Mouse (Mus musculus) neural tube, embryonic 13.5 days (tissue): ENCODE measurements around the gene Per3. TPM values are rescaled to one million over a fixed set of nuclear protein-coding genes. Genes with fewer than 3 reads are reported as not detected.
A peak's percentile ranks its signal among the peaks of the same experiment; 100 is the strongest.
"Not testable (repeated sequence)": the region's sequence is repeated elsewhere in the genome, so short reads cannot be mapped to it uniquely, and the experiment has no call there.

ENCODE experiments used
- ATAC-seq: fragments of 200-750 bp; cut with Nextera tagmentation; 2 replicates; pipeline ENCODE4 v1.8.0; 2017; ENCODE audit warnings: low read depth, mild to moderate bottlenecking, moderate TSS enrichment, moderate library complexity
- H3K27ac ChIP-seq: fragments of 300-500 bp; sonication (generic); replicated peaks from 2 replicates; pipeline ENCODE4 v1.5.1; 2015; ENCODE audit warnings: moderate library complexity, mild to moderate bottlenecking, inconsistent platforms
- H3K27me3 ChIP-seq: fragments of 300-500 bp; sonication (generic); 2 replicates; pipeline ENCODE4 v1.6.1; 2015; ENCODE audit warnings: mild to moderate bottlenecking, inconsistent platforms
- H3K36me3 ChIP-seq: fragments of 300-500 bp; sonication (generic); 2 replicates; pipeline ENCODE4 v1.6.1; 2015; ENCODE audit warnings: mild to moderate bottlenecking, inconsistent platforms
- H3K4me1 ChIP-seq: fragments of 300-500 bp; sonication (generic); replicated peaks from 2 replicates; pipeline ENCODE4 v1.6.1; 2015; ENCODE audit warnings: inconsistent platforms
- H3K4me2 ChIP-seq: fragments of 300-500 bp; sonication (generic); 2 replicates; pipeline ENCODE4 v1.6.1; 2015; ENCODE audit warnings: inconsistent platforms, mild to moderate bottlenecking, moderate library complexity
- H3K4me3 ChIP-seq: fragments of 300-500 bp; sonication (generic); 2 replicates; pipeline ENCODE4 v1.5.1; 2015; ENCODE audit warnings: mild to moderate bottlenecking, inconsistent platforms
- H3K9ac ChIP-seq: fragments of 300-500 bp; sonication (generic); 2 replicates; pipeline ENCODE4 v1.6.1; 2015; ENCODE audit warnings: moderate library complexity, mild to moderate bottlenecking, inconsistent platforms
- H3K9me3 ChIP-seq: fragments of 300-500 bp; sonication (generic); 2 replicates; pipeline ENCODE4 v1.6.1; 2016; ENCODE audit warnings: inconsistent platforms
- WGBS: fragments of 180-500 bp; shearing (Covaris S2); methylation state at CpG from one replicate; pipeline ENCODE4 v1.1.7; 2015; 5-methylcytosine and 5-hydroxymethylcytosine counted together
- polyA plus RNA-seq: library from polyadenylated mRNA; unstranded; fragments of >200 nt; fragmentation: Nextera tagmentation; extraction: Ambion mirVana; gene quantifications from 2 replicates; pipeline ENCODE4 v1.2.1, GENCODE M21; 2015

Gene Per3
- polyA plus RNA-seq, 1 experiment from 2014 or later: 3.9 TPM

DNA sequence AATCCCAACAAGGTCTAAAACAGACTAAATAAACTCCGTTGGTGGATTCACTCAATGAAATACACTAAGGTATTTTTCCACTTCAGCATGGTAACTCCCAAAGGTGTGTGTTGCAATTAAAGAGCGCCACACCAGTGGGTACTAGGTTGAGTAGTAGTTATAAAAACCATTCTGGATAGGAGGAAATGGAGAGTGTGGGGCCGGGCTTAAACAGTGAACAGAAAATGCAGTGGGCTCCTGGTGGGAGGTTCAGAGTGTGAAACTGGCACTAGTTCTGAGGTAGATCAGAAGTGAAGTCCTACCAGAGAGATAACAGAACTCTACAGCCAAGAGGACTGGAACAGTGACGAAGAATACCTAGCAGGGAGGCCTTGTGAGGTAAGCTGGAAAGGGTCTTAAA is 14.2 kb upstream of the Per3 start:
- peak overlapping the region; percentile 66 for H3K9ac ChIP-seq
- H3K4me2 ChIP-seq: peak overlapping the region; percentile 55
- peaks cover 26% of the 10 kb centered on the region for H3K4me1 ChIP-seq
- peaks cover 44% of the 10 kb centered on the region for H3K36me3 ChIP-seq
- H3K9me3 ChIP-seq: no peaks in the 10 kb centered on the region
- no peak for ATAC-seq
- WGBS: 79% methylated on average over 4 of the region's 4 CpGs
- H3K27me3 ChIP-seq: no peaks in the 10 kb centered on the region
- H3K4me3 ChIP-seq: peak overlapping the region; percentile 91; the same call in 1 of the 2 replicates
- H3K27ac ChIP-seq: peak overlapping the region; percentile 83

DNA sequence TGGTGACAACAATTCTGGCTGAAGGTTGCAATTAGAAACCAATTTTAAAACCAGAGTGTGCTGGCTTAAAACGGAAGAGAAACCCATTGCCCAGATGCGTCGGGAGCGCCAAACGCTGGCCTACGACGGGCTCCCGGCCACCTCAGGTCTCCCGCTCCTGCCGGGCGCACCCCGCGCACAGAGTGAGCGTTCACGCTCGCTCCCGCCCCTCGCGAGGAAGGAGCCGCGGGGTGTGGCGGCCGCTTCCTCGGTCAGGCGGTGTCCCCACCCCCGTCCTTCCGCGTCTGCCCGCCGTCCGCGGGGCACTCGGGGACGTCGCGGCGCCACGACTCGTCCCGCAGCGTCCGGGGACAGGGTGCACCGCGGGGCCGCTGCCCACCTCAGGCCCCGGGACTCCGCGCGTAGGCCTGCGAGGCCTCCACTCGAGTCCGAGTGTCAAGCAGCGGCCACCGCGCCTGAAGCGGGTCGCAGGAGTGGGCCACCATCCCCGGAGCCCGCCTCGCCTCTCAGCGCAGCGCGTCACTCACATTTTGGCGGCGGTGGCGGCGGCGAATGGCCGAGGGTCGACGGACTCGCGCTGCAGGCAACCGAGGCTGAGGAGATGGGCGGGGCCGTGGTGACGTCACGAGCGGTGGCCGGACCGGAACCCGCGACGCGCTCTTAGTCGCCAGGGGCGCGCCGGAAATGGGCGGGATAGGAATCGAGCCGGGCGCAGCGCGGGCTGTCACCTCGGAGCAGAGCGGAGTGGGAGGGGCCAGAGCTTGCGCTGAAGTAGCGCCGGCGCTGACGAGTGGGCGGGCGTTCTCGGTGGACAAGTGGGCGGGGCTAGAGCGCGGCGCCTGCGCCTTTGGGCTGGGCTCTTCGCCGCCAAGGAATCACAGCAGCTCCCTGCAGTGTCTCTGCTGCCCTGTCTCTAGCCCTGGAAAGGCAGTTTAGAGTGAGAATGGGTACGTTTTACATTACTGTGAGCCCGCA is 13.2 kb upstream of the Per3 start, which contains the start of gene Vamp3:
Gene Vamp3 (minus strand): TSS at position 617 of the 975 bp plus-strand sequence.
- H3K4me3 ChIP-seq: peak within 1 kb of the TSS; percentile 91
- H3K27ac ChIP-seq: peak within 1 kb of the TSS; percentile 94
- peak; percentile 99 for ATAC-seq
- H3K9ac ChIP-seq: peak within 1 kb of the TSS; percentile 91
- no peaks in the 10 kb centered on the region for H3K27me3 ChIP-seq
- peak within 1 kb of the TSS; percentile 80 for H3K4me2 ChIP-seq
- peaks cover 42% of the 10 kb centered on the region for H3K36me3 ChIP-seq
- 1% methylated on average over 111 of the region's 114 CpGs for WGBS
- no peaks in the 10 kb centered on the region for H3K9me3 ChIP-seq
- H3K4me1 ChIP-seq: peaks cover 26% of the 10 kb centered on the region

DNA sequence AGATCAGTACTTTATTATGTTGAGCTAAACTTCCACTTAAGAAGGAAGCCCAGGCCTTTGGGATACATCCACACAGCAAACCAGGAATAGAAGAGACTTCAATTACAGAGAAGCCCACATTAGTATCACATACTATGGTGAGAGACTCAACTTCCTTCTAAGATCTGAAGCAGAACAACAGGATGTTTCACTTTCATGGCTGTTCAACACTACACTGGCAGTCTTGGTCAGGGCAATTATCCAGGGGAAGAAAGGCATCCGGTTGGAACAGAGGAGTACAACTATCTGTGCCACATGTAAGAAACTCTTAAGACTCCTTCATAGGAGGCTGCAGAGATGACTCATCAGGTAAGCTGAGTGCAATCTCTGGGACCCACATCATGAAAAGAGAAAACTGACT is 6.7 kb upstream of the Per3 start:
- Histone ChIP-seq H3K36me3 (peaks cover 81% of the 10 kb centered on the region), H3K27me3 (no peaks in the 10 kb centered on the region), H3K9ac (no peak overlapping the region), H3K4me2 (no peak overlapping the region), H3K27ac (no peak overlapping the region), H3K9me3 (no peaks in the 10 kb centered on the region), H3K4me3 (no peak overlapping the region), H3K4me1 (peaks cover 5% of the 10 kb centered on the region; the same call in 1 of the 2 replicates)
- WGBS: 90% methylated on average over 1 of the region's 1 CpGs
- no peak for ATAC-seq

DNA sequence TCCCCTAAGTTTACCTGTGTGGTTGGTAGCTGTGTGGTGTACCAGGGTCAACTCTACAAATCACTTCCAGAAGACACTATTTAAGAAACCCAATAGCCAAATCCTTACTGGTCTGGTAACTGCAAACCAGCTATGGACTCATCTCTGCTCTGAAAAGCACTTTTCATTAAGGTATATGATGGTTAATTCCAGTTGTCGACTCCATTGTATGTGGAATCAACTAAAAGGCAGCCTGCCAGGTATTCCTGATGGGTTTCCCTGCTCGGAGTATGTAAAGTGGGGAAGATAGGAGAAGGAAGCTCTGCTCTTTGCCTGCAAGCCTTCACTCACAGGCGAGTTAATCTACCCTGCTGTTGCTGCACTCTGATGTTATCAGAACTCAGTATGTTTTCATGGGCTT is 2.1 kb upstream of the Per3 start:
- H3K4me3 ChIP-seq: no peak overlapping the region
- H3K27ac ChIP-seq: no peak overlapping the region
- H3K9me3 ChIP-seq: no peaks in the 10 kb centered on the region
- H3K4me1 ChIP-seq: peaks cover 16% of the 10 kb centered on the region
- H3K36me3 ChIP-seq: peaks cover 46% of the 10 kb centered on the region
- peaks cover 13% of the 10 kb centered on the region for H3K27me3 ChIP-seq
- 91% methylated on average over 3 of the region's 3 CpGs for WGBS
- no peak for ATAC-seq
- no peak overlapping the region for H3K4me2 ChIP-seq
- H3K9ac ChIP-seq: no peak overlapping the region

DNA sequence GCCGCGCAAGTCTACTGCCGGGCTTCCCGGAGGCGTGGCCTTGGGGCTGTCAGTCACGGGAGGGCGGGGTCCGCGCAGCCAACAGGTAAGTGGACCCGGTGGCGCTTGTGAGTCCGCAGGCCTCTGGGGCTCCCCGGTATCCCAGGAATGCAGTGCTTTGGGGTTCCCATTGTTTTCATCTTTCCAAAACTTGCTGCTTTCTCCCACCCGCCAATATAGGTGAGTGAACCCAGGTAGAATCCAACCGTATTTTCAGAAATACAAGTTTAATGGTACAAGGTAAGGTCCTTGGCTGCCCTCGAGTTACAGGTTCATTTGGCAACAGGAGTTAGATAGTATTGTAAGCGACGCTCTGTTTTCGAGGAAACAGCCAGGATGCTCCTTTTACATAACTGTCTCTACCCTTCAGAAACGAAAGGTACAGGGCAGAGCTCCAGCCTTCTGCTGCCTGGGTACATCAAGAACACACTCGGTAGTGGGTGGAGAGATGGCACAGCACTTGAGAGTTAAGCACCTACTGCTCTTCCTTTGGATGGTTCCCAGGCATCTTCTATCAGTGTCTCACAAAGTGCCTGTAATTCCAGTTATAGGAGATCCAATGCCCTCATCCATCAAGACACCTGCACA is 592 bp upstream of the Per3 start:
- WGBS: 4% methylated on average over 21 of the region's 21 CpGs
- Histone ChIP-seq H3K27ac (no peak overlapping the region), H3K9me3 (no peaks in the 10 kb centered on the region), H3K4me3 (peak overlapping the region; percentile 62), H3K36me3 (peaks cover 35% of the 10 kb centered on the region), H3K4me2 (peak overlapping the region; percentile 97), H3K4me1 (peaks cover 16% of the 10 kb centered on the region), H3K9ac (peak overlapping the region; percentile 70; the same call in 1 of the 2 replicates), H3K27me3 (peaks cover 13% of the 10 kb centered on the region)
- peak; percentile 12; the same call in 1 of the 2 replicates for ATAC-seq

DNA sequence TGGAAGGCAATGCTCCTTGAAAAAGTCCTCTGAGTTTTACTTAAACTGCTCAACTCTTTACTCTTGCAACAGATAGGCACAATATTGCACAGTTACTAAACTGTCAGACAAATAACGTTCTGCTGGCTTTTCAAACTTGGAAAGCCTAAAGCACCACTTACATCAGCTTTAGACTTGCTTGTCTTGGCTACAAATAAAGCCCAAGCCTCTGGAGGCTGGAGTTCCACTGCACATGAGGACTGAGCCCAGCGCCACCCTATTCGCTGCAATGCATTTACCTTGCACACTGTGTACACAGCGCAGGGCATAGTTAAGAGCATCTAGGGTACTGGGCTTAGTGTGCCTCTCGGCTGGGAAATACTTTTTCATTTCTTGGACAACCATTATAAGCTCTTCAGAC is 1.2 kb downstream of the Per3 start:
- peaks cover 13% of the 10 kb centered on the region for H3K27me3 ChIP-seq
- 21% methylated on average over 5 of the region's 5 CpGs for WGBS
- ATAC-seq: no peak
- H3K4me1 ChIP-seq: peaks cover 16% of the 10 kb centered on the region
- H3K4me2 ChIP-seq: peak overlapping the region; percentile 97
- peaks cover 17% of the 10 kb centered on the region for H3K36me3 ChIP-seq
- 0 out of 2 replicates have a peak overlapping the region, but pooled peaks have one; percentile 17 for H3K9ac ChIP-seq
- H3K27ac ChIP-seq: no peak overlapping the region
- no peaks in the 10 kb centered on the region for H3K9me3 ChIP-seq
- peak overlapping the region; percentile 62 for H3K4me3 ChIP-seq

DNA sequence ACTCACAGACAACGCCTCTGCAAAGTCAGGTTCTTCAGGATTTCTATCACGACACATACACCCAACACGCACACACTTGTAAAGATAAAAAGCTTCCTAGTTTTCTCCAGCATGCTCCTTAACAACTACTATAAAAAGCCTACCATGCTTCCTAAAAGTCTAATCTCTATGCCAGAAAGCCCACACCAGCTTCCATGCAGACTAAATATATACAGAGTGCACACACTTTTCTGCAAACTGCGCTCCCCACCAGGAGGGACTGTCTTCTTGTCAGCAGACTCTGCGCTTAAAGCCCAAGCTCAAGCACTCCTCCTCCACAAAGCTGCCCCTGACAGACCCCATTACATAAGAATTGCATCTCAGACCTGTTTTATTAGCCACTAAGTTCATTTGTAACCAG is 3.0 kb downstream of the Per3 start:
- peaks cover under 1% of the 10 kb centered on the region for H3K36me3 ChIP-seq
- ATAC-seq: no peak
- H3K9ac ChIP-seq: no peak overlapping the region
- WGBS: 81% methylated on average over 5 of the region's 5 CpGs
- H3K4me3 ChIP-seq: no peak overlapping the region
- no peak overlapping the region for H3K27ac ChIP-seq
- H3K4me1 ChIP-seq: peaks cover 16% of the 10 kb centered on the region
- no peaks in the 10 kb centered on the region for H3K9me3 ChIP-seq
- peaks cover 13% of the 10 kb centered on the region for H3K27me3 ChIP-seq
- H3K4me2 ChIP-seq: no peak overlapping the region

DNA sequence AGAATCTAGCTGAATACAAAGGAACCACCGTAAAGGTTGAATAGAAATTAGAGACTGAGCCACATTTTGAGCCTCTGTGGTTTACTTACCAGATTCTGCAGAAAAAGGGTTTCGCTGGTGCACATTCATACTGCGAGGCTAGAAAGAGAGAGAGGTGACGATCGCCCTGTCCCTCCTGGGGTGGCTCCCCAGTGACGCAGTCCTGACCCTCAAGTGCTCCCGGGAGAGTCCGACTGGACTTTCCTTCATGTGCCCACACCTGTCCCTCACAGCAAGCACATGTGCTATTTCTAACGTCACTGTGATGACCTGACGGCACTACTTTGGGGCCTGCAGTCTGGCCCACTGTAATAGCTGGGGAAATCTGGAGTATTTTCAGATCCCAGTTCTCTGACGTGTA is 6.7 kb downstream of the Per3 start:
- no peak for ATAC-seq
- Histone ChIP-seq H3K4me2 (no peak overlapping the region), H3K9me3 (no peaks in the 10 kb centered on the region), H3K4me3 (no peak overlapping the region), H3K27ac (no peak overlapping the region), H3K9ac (no peak overlapping the region), H3K27me3 (peaks cover 4% of the 10 kb centered on the region; the same call in 1 of the 2 replicates), H3K4me1 (no peaks in the 10 kb centered on the region), H3K36me3 (no peaks in the 10 kb centered on the region)
- 91% methylated on average over 11 of the region's 11 CpGs for whole genome bisulfite sequencing

DNA sequence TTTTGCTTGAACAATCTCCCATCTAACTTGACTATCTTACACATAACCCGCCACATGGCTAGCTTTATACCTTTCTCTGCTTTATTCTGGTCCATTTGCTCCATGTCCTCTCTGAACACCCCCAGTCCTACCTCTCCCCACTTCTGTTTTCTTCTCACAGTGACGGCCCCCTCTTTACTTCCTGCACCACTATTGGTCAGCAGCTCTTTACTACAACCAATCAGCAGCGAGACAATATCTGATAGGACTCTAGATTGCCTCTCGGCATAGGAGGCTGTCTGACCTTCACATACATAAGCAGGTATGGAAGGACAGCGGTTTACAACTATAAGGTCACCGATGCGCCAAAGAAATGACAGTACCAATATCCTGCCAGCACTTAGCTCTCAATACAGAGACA is 7.9 kb downstream of the Per3 start:
- Histone ChIP-seq H3K27me3 (no peaks in the 10 kb centered on the region), H3K9ac (no peak overlapping the region), H3K27ac (no peak overlapping the region), H3K9me3 (no peaks in the 10 kb centered on the region), H3K4me1 (no peaks in the 10 kb centered on the region), H3K4me3 (no peak overlapping the region), H3K36me3 (no peaks in the 10 kb centered on the region), H3K4me2 (no peak overlapping the region)
- ATAC-seq: no peak
- 93% methylated on average over 7 of the region's 7 CpGs for WGBS

DNA sequence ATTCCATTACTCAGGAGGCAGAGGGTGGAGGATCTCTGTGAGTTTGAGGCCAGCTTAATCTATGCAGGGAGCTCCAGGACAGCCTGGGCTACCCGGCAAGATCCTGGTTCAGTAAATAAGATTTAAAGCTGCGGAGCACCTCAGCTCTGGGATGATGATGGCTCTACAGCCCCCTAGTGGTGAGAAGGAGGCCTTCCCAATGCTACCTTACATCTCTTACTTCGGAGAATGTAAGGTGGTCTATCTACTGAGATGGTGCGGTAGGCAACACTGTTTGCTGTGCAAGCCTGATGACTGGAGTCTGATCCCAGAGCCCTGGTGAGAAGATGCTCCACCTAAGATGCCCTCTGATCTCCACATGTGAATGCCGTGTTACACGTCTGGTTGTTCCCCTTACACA is 17.5 kb downstream of the Per3 start:
- WGBS: 46% methylated on average over 6 of the region's 6 CpGs
- peaks cover 9% of the 10 kb centered on the region; the same call in 1 of the 2 replicates for H3K36me3 ChIP-seq
- H3K4me2 ChIP-seq: no peak overlapping the region
- no peaks in the 10 kb centered on the region for H3K9me3 ChIP-seq
- H3K4me1 ChIP-seq: no peaks in the 10 kb centered on the region
- H3K27me3 ChIP-seq: no peaks in the 10 kb centered on the region
- no peak overlapping the region for H3K27ac ChIP-seq
- no peak overlapping the region for H3K9ac ChIP-seq
- no peak overlapping the region for H3K4me3 ChIP-seq
- ATAC-seq: peak; percentile 43; the same call in 1 of the 2 replicates

DNA sequence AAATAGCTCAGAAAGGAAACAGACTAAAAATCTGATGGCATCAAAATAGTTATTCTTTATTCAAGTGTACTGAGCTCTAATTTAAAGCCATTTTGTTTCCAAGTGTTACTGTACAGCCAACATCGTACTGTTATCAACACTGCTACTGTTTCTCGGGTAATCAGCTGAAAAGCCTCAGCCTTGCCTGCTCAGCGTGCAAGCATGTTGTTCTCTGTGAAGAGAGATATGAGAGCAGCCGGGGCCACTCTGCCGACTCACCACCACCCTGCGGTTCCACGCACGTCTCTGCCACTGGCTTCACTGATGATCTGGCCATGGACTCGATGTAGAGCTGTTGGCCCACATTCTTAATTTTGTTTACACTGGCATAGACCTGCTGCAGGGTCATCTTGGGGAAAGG is 20.3 kb downstream of the Per3 start:
- Histone ChIP-seq H3K36me3 (peaks cover 9% of the 10 kb centered on the region; the same call in 1 of the 2 replicates), H3K27me3 (no peaks in the 10 kb centered on the region), H3K4me3 (no peak overlapping the region), H3K4me2 (no peak overlapping the region), H3K9me3 (no peaks in the 10 kb centered on the region), H3K27ac (no peak overlapping the region), H3K9ac (no peak overlapping the region), H3K4me1 (no peaks in the 10 kb centered on the region)
- ATAC-seq: no peak
- 94% methylated on average over 9 of the region's 9 CpGs for WGBS

DNA sequence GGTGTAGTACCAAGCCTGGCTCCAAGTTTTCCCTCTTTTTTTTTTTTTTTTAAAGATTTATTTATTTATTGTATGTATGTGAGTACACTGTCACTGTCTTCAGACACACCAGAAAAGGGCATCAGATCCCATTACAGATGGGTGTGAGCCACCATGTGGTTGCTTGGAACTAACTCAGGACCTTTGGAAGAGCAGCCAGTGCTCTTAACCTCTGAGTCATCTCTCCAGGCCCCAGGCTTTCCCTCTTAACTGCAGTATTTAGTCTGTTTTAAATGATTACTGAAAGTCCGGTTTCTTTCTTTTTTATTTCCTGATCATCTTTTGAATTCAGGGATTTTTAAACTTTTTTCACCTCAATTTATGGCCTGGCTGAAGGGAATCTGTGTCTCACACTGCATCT is 27.1 kb downstream of the Per3 start:
- not testable (repeated sequence) for H3K4me3 ChIP-seq, H3K4me2 ChIP-seq, H3K9ac ChIP-seq, H3K27ac ChIP-seq, H3K9me3 ChIP-seq, H3K4me1 ChIP-seq, ATAC-seq, H3K27me3 ChIP-seq
- 91% methylated on average over 1 of the region's 1 CpGs for WGBS
- H3K36me3 ChIP-seq: peaks cover 38% of the 10 kb centered on the region
